Mouse (Mus musculus) adrenal gland, adult 2 months (tissue): ENCODE data around the gene Zc3h4. TPM values are rescaled to one million over a fixed set of nuclear protein-coding genes. Genes with fewer than 3 reads are reported as not detected.

Experiments used
- DNase-seq: peaks from one replicate; pipeline ENCODE4 v3.0.0; 2021
- polyA plus RNA-seq: library from polyadenylated mRNA; depleted of rRNA; stranded (reverse); fragments of >200 nt; gene quantifications from 2 replicates; pipeline ENCODE4 v1.2.3, GENCODE M21; 2012
- total RNA-seq, 2 experiments: library from RNA; stranded (reverse); gene quantifications; 2 replicates each; pipeline ENCODE4 v1.2.3; 2021

Gene Zc3h4
- total and polyA plus RNA-seq, 3 experiments = 33.0 to 48.8 (median 47.7) TPM

GRCm38 (mm10) chr7:16399820-16400688 lies 656 bp upstream of the Zc3h4 start:
- peak; percentile 98 for DNase-seq

GRCm38 (mm10) chr7:16401991-16402431 lies 1.3 kb downstream of the Zc3h4 start:
- peak; percentile 63 for DNase-seq

DNA sequence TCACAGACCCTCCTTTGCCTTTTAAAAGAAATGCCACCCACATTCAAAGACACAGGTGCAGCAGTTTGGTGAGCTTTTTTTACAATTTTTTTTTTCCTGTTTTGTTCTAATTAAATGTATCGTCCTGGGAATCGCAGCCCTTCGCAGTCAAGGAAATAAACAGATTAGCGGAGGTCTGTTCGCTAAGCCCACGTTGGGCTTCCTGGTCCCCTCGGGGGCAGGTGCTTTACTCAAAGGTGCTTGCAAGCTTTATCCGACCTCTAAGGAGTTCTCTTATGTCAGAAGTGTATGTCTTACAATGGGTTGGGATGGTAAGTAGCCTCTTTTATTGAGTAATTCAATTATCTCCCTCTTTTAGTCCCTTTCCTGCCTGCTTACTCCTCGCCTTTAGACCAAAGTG lies 1.7 kb downstream of the Zc3h4 start:
- DNase-seq = peak; percentile 16

- peak; percentile 29 for DNase-seq
These were observed 2.5 kb downstream of the Zc3h4 start for GRCm38 (mm10) chr7:16402968-16403948.

DNA sequence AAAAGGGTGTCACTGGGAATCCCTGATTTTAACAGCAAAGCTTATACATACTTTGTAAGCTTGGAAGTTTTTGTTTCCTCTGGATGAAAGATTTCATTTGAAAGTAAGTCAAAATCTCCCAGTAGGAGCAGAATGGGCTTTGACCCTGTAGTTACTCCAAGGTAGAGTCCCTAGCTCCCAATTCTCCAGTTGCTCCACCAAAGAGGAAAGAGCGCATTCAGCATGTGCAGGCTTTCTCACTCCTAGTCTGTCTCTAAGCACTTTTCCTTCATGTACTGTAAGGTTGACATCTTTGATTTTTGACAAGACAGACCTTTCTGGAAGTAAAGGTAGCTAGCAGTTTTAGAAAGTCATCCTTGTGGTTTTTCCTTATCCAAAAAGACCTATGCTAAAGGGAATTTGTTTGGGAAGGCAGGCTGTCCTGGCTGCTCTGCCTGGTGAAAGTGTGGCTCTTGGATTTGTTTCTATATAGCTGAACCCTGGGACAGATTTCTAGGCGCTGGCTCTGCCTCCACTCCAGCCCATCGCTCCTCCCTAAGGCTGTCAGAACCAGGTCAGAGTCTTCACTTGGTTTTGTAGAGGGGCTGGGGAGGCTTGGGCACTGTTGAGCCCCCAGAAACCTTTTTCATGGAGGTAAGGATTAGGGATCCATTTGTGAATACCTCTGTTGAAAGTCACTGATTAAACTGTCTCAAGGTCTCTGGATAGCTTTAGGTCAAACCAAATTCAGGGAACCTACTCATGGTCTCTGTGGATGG lies 3.8 kb downstream of the Zc3h4 start:
- DNase-seq = no peak

GRCm38 (mm10) chr7:16405073-16405455 lies 4.4 kb downstream of the Zc3h4 start:
- peak; percentile 69 for DNase-seq

DNA sequence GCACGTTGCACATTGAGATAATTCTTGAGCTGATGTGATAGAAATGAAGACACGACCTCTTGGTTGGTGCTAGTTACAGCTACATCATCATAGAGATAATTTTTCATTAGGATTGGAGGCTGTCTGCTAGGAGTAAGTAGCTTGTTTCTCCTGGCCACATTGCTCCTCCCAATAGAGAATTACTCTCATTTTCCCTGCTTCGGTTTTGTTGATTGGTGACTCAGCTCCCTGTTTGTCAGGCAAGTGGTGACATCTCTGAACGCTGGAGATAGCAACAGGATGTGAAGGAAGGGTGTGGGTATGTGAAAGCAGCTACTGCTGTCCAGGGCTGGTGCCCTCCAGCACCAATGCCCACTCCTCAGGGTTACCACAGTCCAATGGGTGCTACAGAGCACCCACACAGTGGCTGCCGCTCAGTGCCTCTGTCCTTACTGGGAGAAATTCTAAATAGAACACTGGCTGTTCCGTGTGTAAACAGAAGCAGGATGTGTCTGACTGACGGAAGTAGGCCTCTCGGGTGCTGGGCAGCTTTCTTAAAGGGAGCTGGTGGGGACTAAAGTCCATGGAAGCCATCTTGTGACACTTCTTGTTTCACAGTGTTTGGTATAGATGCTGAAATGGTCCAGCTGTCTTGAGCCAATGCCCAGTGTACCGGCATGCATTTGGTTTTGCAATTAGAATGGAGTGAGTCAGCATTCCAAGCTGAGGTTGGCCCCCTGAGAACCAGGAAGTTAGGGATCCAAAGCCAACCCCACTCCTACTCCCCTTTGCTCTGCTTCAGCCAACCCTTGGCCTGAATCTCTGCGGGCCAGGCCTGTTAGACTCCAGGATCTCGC lies 5.0 kb downstream of the Zc3h4 start:
- DNase-seq = peak; percentile 81

- DNase-seq = no peak
These were observed 6.3 kb downstream of the Zc3h4 start for GRCm38 (mm10) chr7:16406978-16407377.

DNA sequence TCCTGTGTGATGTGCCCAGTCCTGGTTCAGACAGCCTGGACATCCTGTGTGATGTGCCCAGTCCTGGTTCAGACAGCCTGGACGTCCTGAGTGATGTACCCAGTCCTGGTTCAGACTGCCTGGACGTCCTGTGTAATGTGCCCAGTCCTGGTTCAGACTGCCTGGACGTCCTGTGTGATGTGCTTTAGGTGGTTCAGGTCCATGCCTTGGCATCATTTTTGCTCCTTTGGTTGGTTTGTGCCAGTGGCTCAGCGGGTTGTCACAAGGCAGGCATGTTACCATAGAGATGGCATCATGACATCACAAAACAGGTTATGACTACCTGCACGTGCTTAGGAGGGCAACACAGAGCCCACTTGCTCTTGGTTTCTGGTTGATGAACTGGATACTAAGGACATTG lies 10.4 kb downstream of the Zc3h4 start:
- no peak for DNase-seq

GRCm38 (mm10) chr7:16412220-16412896 lies 11.6 kb downstream of the Zc3h4 start:
- DNase-seq = no peak

DNA sequence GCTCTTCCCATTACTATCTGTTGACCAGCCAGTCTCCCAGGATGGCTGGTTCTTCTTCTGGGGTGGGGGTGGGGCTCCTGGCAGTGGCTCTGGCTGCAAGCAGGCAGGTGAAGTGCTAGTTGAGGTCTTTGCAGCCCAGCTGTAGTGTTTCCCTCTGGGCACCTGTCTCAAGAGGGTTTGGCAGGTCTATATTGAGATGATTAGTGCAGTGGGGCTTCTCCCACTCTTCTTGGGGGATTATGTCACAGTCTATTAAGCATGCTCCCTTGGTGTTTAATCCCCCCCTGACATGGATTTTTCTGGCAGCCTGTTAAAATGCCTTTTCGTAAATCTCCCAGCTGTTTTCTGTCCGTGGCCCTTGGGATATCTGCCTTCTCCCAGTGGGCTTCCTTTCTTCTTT lies 12.2 kb downstream of the Zc3h4 start:
- no peak for DNase-seq

DNA sequence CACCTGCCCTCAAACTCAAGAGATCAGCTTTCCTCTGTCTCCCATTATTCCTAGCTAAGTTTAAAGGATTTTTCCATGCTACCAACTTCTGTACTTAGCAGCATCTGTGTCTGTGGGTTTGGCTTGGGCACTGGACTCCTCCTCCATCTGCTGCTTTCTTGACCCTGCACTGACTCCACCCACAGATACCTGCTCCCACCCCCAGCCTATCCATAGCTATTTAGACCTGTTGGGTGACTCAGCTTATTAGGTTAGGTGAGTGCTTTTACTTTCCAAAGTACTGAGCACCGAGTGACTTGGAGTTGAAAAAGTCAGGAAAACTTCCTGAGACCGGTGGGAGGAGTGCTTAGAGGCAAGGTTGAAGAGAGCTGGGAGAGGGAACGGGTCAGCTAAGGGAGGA lies 14.7 kb downstream of the Zc3h4 start:
- DNase-seq = no peak

DNA sequence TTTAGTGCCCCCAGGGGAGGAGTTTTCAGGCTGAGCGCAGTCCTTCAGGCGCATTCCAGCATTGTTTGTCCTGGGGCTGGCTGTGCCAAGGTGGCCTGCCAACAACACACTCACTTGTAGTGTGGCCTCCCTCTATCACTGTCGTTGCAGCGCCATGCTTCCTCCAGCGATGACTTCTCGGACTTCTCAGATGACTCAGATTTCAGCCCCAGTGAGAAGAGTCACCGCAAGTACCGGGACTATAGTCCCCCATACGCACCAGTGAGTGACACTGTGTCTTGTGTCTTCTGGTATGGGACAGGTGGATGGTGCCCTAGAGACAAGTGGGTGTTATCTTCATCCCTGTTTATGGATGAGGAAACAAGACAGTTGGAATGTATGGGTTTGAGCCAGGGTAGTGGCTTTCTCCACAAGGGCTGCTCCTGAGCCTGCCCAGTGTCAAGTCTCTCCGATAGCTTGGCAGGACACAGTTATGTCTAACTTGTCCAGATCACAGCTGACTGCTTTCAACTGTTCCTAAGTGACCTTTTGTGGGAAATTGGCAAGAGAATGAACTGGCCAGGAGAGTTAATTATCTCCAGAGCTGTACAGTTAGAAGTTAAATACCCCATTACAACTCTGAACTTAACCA lies 16.5 kb downstream of the Zc3h4 start:
- peak; percentile 57 for DNase-seq

- no peak for DNase-seq
These were observed 18.0 kb downstream of the Zc3h4 start for GRCm38 (mm10) chr7:16418713-16419112.

- no peak for DNase-seq
These were observed 19.9 kb downstream of the Zc3h4 start for GRCm38 (mm10) chr7:16420493-16421118.

- no peak for DNase-seq
These were observed 21.6 kb downstream of the Zc3h4 start for GRCm38 (mm10) chr7:16422222-16422856.

GRCm38 (mm10) chr7:16423731-16424130 lies 23.0 kb downstream of the Zc3h4 start:
- DNase-seq = no peak

DNA sequence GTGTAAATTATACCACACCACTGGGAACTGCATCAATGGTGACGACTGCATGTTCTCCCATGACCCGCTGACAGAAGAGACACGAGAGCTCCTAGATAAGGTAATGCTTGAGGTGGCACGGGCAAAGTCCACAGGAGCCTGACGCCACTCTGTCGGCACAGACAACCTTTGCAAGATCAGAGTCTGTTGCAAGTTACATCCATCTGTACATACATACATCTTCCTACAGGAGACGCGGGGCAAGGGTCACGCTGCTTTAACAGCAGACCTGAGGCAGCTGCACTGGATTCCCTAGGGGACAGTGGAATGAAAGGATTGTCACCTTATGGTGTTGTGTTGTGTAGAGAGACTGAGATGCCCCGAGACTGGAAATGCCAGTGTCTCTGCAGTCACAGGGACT lies 25.0 kb downstream of the Zc3h4 start:
- no peak for DNase-seq
